Mouse (Mus musculus) forebrain, embryonic 15.5 days (tissue): ENCODE measurements around the gene Chrdl2. TPM values are rescaled to one million over a fixed set of nuclear protein-coding genes. Genes with fewer than 3 reads are reported as not detected.

Source experiments
- ATAC-seq: fragments of 200-750 bp; cut with Nextera tagmentation; replicated peaks from 2 replicates; pipeline ENCODE4 v1.8.0; 2017; ENCODE audit warnings: mild to moderate bottlenecking, moderate TSS enrichment, moderate library complexity
- H3K27ac ChIP-seq: fragments of 300-500 bp; sonication (generic); replicated peaks from 2 replicates; pipeline ENCODE4 v1.5.1; 2015; ENCODE audit warnings: mild to moderate bottlenecking, inconsistent platforms
- H3K27me3 ChIP-seq: fragments of 300-500 bp; sonication (generic); 2 replicates; pipeline ENCODE4 v1.6.1; 2015; ENCODE audit warnings: inconsistent platforms
- H3K36me3 ChIP-seq: fragments of 300-500 bp; sonication (generic); 2 replicates; pipeline ENCODE4 v1.6.1; 2015; ENCODE audit warnings: mild to moderate bottlenecking, inconsistent platforms
- H3K4me1 ChIP-seq: fragments of 300-500 bp; sonication (generic); 2 replicates; pipeline ENCODE4 v1.6.1; 2015; ENCODE audit warnings: inconsistent platforms
- H3K4me2 ChIP-seq: fragments of 300-500 bp; sonication (generic); replicated peaks from 2 replicates; pipeline ENCODE4 v1.6.1; 2015; ENCODE audit warnings: mild to moderate bottlenecking, inconsistent platforms
- H3K4me3 ChIP-seq: fragments of 300-500 bp; sonication (generic); 2 replicates; pipeline ENCODE4 v1.5.1; 2015; ENCODE audit warnings: mild to moderate bottlenecking, inconsistent platforms
- H3K9ac ChIP-seq: fragments of 300-500 bp; sonication (generic); replicated peaks from 2 replicates; pipeline ENCODE4 v1.6.1; 2015; ENCODE audit warnings: mild to moderate bottlenecking, inconsistent platforms
- H3K9me3 ChIP-seq: fragments of 300-500 bp; sonication (generic); 2 replicates; pipeline ENCODE4 v1.6.1; 2016; ENCODE audit warnings: inconsistent platforms
- WGBS: fragments of 180-500 bp; shearing (Covaris S2); methylation state at CpG from one replicate; pipeline ENCODE4 v1.1.7; 2015; ENCODE audit warnings: mixed read lengths; 5-methylcytosine and 5-hydroxymethylcytosine counted together
- polyA plus RNA-seq: library from polyadenylated mRNA; unstranded; fragments of >200 nt; fragmentation: Nextera tagmentation; extraction: Ambion mirVana; gene quantifications from 2 replicates; pipeline ENCODE4 v1.2.1, GENCODE M21; 2015

The Chrdl2 gene
- polyA plus RNA-seq, 1 experiment from 2014 or later = not detected

GRCm38 (mm10) chr7:99974208-99974970 lies 31.6 kb upstream of the Chrdl2 start:
- Histone ChIP-seq H3K27me3 (no peaks in the 10 kb centered on the region), H3K36me3 (no peaks in the 10 kb centered on the region), H3K4me1 (peaks cover 30% of the 10 kb centered on the region), H3K9me3 (no peaks in the 10 kb centered on the region), H3K4me3 (no peak overlapping the region), H3K27ac (no peak overlapping the region), H3K9ac (no peak overlapping the region), H3K4me2 (no peak overlapping the region)
- no peak for ATAC-seq
- WGBS = 78% methylated on average over 10 of the region's 10 CpGs

GRCm38 (mm10) chr7:99975819-99976575 lies 30.0 kb upstream of the Chrdl2 start:
- Histone ChIP-seq H3K9me3 (no peaks in the 10 kb centered on the region), H3K27me3 (no peaks in the 10 kb centered on the region), H3K27ac (no peak overlapping the region), H3K4me2 (no peak overlapping the region), H3K4me3 (no peak overlapping the region), H3K36me3 (no peaks in the 10 kb centered on the region), H3K9ac (no peak overlapping the region), H3K4me1 (peaks cover 34% of the 10 kb centered on the region)
- WGBS = 87% methylated on average over 5 of the region's 5 CpGs
- ATAC-seq = no peak

- no peaks in the 10 kb centered on the region for H3K27me3 ChIP-seq
- no peaks in the 10 kb centered on the region for H3K36me3 ChIP-seq
- no peak overlapping the region for H3K4me2 ChIP-seq
- no peak for ATAC-seq
- no peak overlapping the region for H3K27ac ChIP-seq
- H3K9me3 ChIP-seq = no peaks in the 10 kb centered on the region
- no peak overlapping the region for H3K9ac ChIP-seq
- 97% methylated on average over 2 of the region's 2 CpGs for WGBS
- peaks cover 33% of the 10 kb centered on the region for H3K4me1 ChIP-seq
- no peak overlapping the region for H3K4me3 ChIP-seq
Measured at GRCm38 (mm10) chr7:99978041-99978440, 27.9 kb upstream of the Chrdl2 start.

- Histone ChIP-seq H3K27ac (no peak overlapping the region), H3K9ac (peak overlapping the region; percentile 91), H3K36me3 (no peaks in the 10 kb centered on the region), H3K4me3 (peak overlapping the region; percentile 95), H3K9me3 (no peaks in the 10 kb centered on the region), H3K4me1 (peaks cover 33% of the 10 kb centered on the region), H3K27me3 (no peaks in the 10 kb centered on the region), H3K4me2 (peak overlapping the region; percentile 75)
- 8% methylated on average over 6 of the region's 6 CpGs for WGBS
- ATAC-seq = no peak
Measured at GRCm38 (mm10) chr7:99979081-99979480, 26.9 kb upstream of the Chrdl2 start.

- Histone ChIP-seq H3K36me3 (no peaks in the 10 kb centered on the region), H3K4me2 (peak overlapping the region; percentile 75), H3K9me3 (no peaks in the 10 kb centered on the region), H3K9ac (peak overlapping the region; percentile 91), H3K4me1 (peaks cover 30% of the 10 kb centered on the region), H3K27me3 (no peaks in the 10 kb centered on the region), H3K4me3 (peak overlapping the region; percentile 95), H3K27ac (peak overlapping the region; percentile 97)
- WGBS = under 1% methylated on average over 50 of the region's 51 CpGs
- peak; percentile 80 for ATAC-seq
Measured at GRCm38 (mm10) chr7:99979546-99980131, 26.3 kb upstream of the Chrdl2 start.

- ATAC-seq = peak; percentile 97
- Histone ChIP-seq H3K4me2 (peak within 1 kb of the TSS; percentile 75), H3K27me3 (no peaks in the 10 kb centered on the region), H3K9me3 (no peaks in the 10 kb centered on the region), H3K4me3 (peak within 1 kb of the TSS; percentile 95), H3K4me1 (peaks cover 28% of the 10 kb centered on the region), H3K27ac (peak within 1 kb of the TSS; percentile 97), H3K36me3 (no peaks in the 10 kb centered on the region), H3K9ac (peak within 1 kb of the TSS; percentile 91)
- WGBS = under 1% methylated on average over 40 of the region's 55 CpGs
Measured at GRCm38 (mm10) chr7:99980132-99980591, 25.8 kb upstream of the Chrdl2 start, which contains the start of gene Rnf169. TSS of gene Rnf169 (minus strand) at chr7:99980448.

GRCm38 (mm10) chr7:99981311-99981710 lies 24.7 kb upstream of the Chrdl2 start:
- peak overlapping the region; percentile 46; the same call in 1 of the 2 replicates for H3K27ac ChIP-seq
- H3K9ac ChIP-seq = no peak overlapping the region
- 2% methylated on average over 2 of the region's 2 CpGs for WGBS

GRCm38 (mm10) chr7:99982256-99983242 lies 23.4 kb upstream of the Chrdl2 start:
- H3K27ac ChIP-seq = no peak overlapping the region
- H3K9ac ChIP-seq = no peak overlapping the region
- WGBS = 82% methylated on average over 13 of the region's 13 CpGs
- H3K36me3 ChIP-seq = no peaks in the 10 kb centered on the region
- no peak for ATAC-seq
- no peak overlapping the region for H3K4me3 ChIP-seq
- H3K4me2 ChIP-seq = no peak overlapping the region
- H3K4me1 ChIP-seq = peaks cover 24% of the 10 kb centered on the region
- H3K27me3 ChIP-seq = no peaks in the 10 kb centered on the region
- H3K9me3 ChIP-seq = no peaks in the 10 kb centered on the region

More at GRCm38 (mm10) chr7:99981311-99981710, 24.7 kb upstream of the Chrdl2 start:
- no peak for ATAC-seq
- H3K4me3 ChIP-seq = no peak overlapping the region
- H3K9me3 ChIP-seq = no peaks in the 10 kb centered on the region
- no peaks in the 10 kb centered on the region for H3K27me3 ChIP-seq
- H3K4me1 ChIP-seq = peaks cover 28% of the 10 kb centered on the region
- no peaks in the 10 kb centered on the region for H3K36me3 ChIP-seq
- H3K4me2 ChIP-seq = peak overlapping the region; percentile 10; the same call in 1 of the 2 replicates

- Histone ChIP-seq H3K4me3 (no peak overlapping the region), H3K36me3 (no peaks in the 10 kb centered on the region), H3K9me3 (no peaks in the 10 kb centered on the region), H3K27me3 (no peaks in the 10 kb centered on the region), H3K9ac (no peak overlapping the region), H3K4me1 (no peaks in the 10 kb centered on the region), H3K27ac (no peak overlapping the region), H3K4me2 (no peak overlapping the region)
- peak; percentile 78 for ATAC-seq
- 4% methylated on average over 4 of the region's 4 CpGs for WGBS
Measured at GRCm38 (mm10) chr7:99988725-99989124, 17.2 kb upstream of the Chrdl2 start.

- Histone ChIP-seq H3K36me3 (no peaks in the 10 kb centered on the region), H3K4me3 (no peak overlapping the region), H3K27me3 (no peaks in the 10 kb centered on the region), H3K27ac (no peak overlapping the region), H3K9ac (no peak overlapping the region), H3K9me3 (no peaks in the 10 kb centered on the region), H3K4me1 (no peaks in the 10 kb centered on the region), H3K4me2 (no peak overlapping the region)
- 56% methylated on average over 15 of the region's 15 CpGs for WGBS
- ATAC-seq = no peak
Measured at GRCm38 (mm10) chr7:99989844-99990760, 15.9 kb upstream of the Chrdl2 start.
